13 mouse cellular contexts compared by ENCODE assay signal in the genomic region with DNA sequence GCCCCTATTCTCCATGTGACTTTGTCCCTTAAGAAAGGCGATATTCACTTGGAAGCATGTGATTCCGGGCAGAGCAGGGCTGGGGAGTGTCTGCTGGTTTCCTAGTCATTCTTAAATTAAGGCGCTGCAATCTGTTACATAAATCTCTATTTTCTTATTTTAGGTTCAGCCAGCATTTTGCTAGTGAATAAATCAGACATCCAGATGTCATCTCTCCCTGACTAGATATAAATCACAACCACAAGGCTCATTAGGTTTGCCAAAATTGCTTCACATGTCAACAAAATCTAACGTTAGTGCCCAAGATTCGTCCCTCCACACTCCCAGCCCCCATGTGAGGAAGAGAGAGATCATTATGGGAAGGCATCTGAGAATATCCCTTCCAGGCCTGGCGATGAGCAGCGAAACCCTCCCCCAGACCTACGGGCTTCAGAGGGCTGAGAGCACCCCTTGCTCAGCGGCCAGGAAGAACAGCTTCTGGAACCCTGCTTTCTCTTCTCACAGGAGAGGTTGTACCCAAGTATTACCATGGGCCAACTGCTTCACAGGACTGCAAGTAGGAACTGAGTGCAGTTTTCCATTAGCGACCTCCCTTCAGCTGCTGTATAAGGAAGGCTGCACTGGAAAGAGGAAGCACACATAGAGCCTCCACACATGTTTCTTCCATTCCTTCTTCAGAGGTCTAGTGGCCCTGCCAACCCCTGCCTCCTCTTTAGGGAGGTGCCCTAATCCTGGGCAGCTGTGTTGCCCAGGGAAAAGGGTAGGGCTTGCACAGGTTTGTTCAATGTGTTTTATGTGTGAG.
DNase-seq lines count a peak whose midpoint lies in the region; ATAC-seq lines count a peak whose summit lies in the region.
"Had no signal": no experiment of that assay in that cellular context is flagged by ENCODE, and none has a peak within 500 bp of the region (broad histone marks: within the 10 kb centered on the region; RNA-seq: fewer than 3 reads in every experiment).

No protein-coding gene starts in this region.

- peaks cover 2% of the 10 kb centered on the region; the same call in 1 of the 2 replicates for H3K4me1 ChIP-seq in forebrain, embryonic 15.5 days
- no peaks in the 10 kb centered on the region for H3K4me1 ChIP-seq in forebrain, embryonic 10.5 days
- peaks cover 8% of the 10 kb centered on the region for H3K4me1 ChIP-seq in lung, embryonic 16.5 days (replicated peaks; ENCODE audit: control insufficient read depth, insufficient read depth, low read length)
- H3K4me1 ChIP-seq: liver, embryonic 13.5 days; midbrain, embryonic 12.5 days; neural tube, embryonic 13.5 days had no signal

- no peaks in the 10 kb centered on the region for H3K36me3 ChIP-seq in forebrain, embryonic 15.5 days
- H3K36me3 ChIP-seq in forebrain, embryonic 10.5 days (replicated peaks): no peaks in the 10 kb centered on the region
- no peaks in the 10 kb centered on the region for H3K36me3 ChIP-seq in lung, embryonic 16.5 days (ENCODE audit: control insufficient read depth, insufficient read depth, low read length)
- H3K36me3 ChIP-seq: G1E; liver, embryonic 13.5 days; midbrain, embryonic 12.5 days; neural tube, embryonic 13.5 days had no signal

- H3K27me3 ChIP-seq in forebrain, embryonic 15.5 days: no peaks in the 10 kb centered on the region
- no peaks in the 10 kb centered on the region for H3K27me3 ChIP-seq in forebrain, embryonic 10.5 days (ENCODE audit: poor library complexity, severe bottlenecking)
- H3K27me3 ChIP-seq in lung, embryonic 16.5 days (ENCODE audit: control insufficient read depth, insufficient read depth, low read depth, low read length): no peaks in the 10 kb centered on the region
- H3K27me3 ChIP-seq: liver, embryonic 13.5 days; midbrain, embryonic 12.5 days; neural tube, embryonic 13.5 days had no signal

- no peak for DNase-seq in forebrain, embryonic 10.5 days (ENCODE audit: extremely low spot score, low spot score)
- DNase-seq in left cerebral cortex, postnatal 10 days (ENCODE audit: extremely low spot score in 1 of 2, low spot score in 2 of 2): peak; percentile 26 to 38
- no peak for DNase-seq in left cerebral cortex, postnatal 4 days
- DNase-seq in right cerebral cortex, postnatal 25 days: peak; percentile 48
- no peak for DNase-seq in adrenal gland, adult (ENCODE audit: inconsistent age in 2 of 2, low spot score in 1 of 2)
- DNase-seq in embryo, embryonic 11 days: no peak
- DNase-seq: cerebellum, adult 11 months; liver, embryonic 13.5 days had no signal

- intact Hi-C loops in left cerebral cortex, postnatal 10 days (cut with DNase I): loop anchor here (10.0 kb wide), 1 partner anchor 168 kb away; no protein-coding TSS in a partner anchor
- intact Hi-C loops in left cerebral cortex, postnatal 4 days (cut with DNase I): loop anchor here (10.0 kb wide), 2 partner anchors 108 to 252 kb away; partner anchors contain the start of gene Hivep2

- WGBS in forebrain, embryonic 15.5 days: 72% methylated on average over 10 of the region's 10 CpGs
- 92% methylated on average over 10 of the region's 10 CpGs for WGBS in forebrain, embryonic 10.5 days
- WGBS in lung, embryonic 16.5 days: 51% methylated on average over 10 of the region's 10 CpGs

- no peak overlapping the region for H3K4me2 ChIP-seq in forebrain, embryonic 15.5 days (replicated peaks)
- H3K4me2 ChIP-seq in lung, embryonic 16.5 days (ENCODE audit: low read depth, low read length): no peak overlapping the region
- H3K4me2 ChIP-seq: liver, embryonic 13.5 days; midbrain, embryonic 12.5 days; neural tube, embryonic 13.5 days had no signal

- peak; percentile 74 for ATAC-seq in forebrain, embryonic 15.5 days (replicated peaks)
- peak; percentile 90 for ATAC-seq in lung, embryonic 16.5 days (ENCODE audit: low read depth)

- no peak overlapping the region for H3K4me3 ChIP-seq in forebrain, embryonic 15.5 days
- H3K4me3 ChIP-seq in forebrain, embryonic 10.5 days: no peak overlapping the region
- no peak overlapping the region for H3K4me3 ChIP-seq in lung, embryonic 16.5 days (ENCODE audit: low read length)
- H3K4me3 ChIP-seq: liver, embryonic 13.5 days; midbrain, embryonic 12.5 days; neural tube, embryonic 13.5 days had no signal

- peak overlapping the region; percentile 86 for H3K27ac ChIP-seq in forebrain, embryonic 15.5 days (replicated peaks)
- H3K27ac ChIP-seq in forebrain, embryonic 10.5 days: no peak overlapping the region
- H3K27ac ChIP-seq in lung, embryonic 16.5 days (ENCODE audit: low read length): peak overlapping the region; percentile 43
- H3K27ac ChIP-seq: liver, embryonic 13.5 days; midbrain, embryonic 12.5 days; neural tube, embryonic 13.5 days had no signal

- 0 out of 2 replicates have a peak, but pooled peaks cover 3% of the 10 kb centered on the region for H3K9me3 ChIP-seq in forebrain, embryonic 15.5 days
- H3K9me3 ChIP-seq in forebrain, embryonic 10.5 days: peaks cover 8% of the 10 kb centered on the region
- H3K9me3 ChIP-seq in lung, embryonic 16.5 days (ENCODE audit: control insufficient read depth, low read length): peaks cover 3% of the 10 kb centered on the region
- H3K9me3 ChIP-seq: G1E; liver, embryonic 13.5 days; midbrain, embryonic 12.5 days had no signal

- H3K9ac ChIP-seq in forebrain, embryonic 15.5 days (replicated peaks): no peak overlapping the region
- H3K9ac ChIP-seq in lung, embryonic 16.5 days (ENCODE audit: low read length): no peak overlapping the region
- H3K9ac ChIP-seq: liver, embryonic 13.5 days; midbrain, embryonic 12.5 days; neural tube, embryonic 13.5 days had no signal

Comparison
In these comparisons a context has a peak if more than half of its experiments do, and no peak if none do; other contexts are left out.
1. DNase-seq: peak in left cerebral cortex, postnatal 10 days (2 of 2) and right cerebral cortex, postnatal 25 days (single experiment); none in forebrain, embryonic 10.5 days (single experiment), left cerebral cortex, postnatal 4 days (single experiment), adrenal gland, adult (0 of 2) and embryo, embryonic 11 days (single experiment).